Mouse (Mus musculus) cerebellum, adult 8-10 months (tissue): ENCODE measurements at regions not wholly inside any gene's neighbourhood (a gene's known extent, or its start where the extent isn't known, plus 50 kb on each side); places are given as distances from the start of the nearest gene placed in this dataset.
"Not testable (repeated sequence)": the region's sequence is repeated elsewhere in the genome, so short reads cannot be mapped to it uniquely, and the experiment has no call there.

ENCODE experiments used
- DNase-seq: peaks from one replicate; pipeline ENCODE4 v3.0.0; 2022

GRCm38 (mm10) chr13:13888847-13889246 is 65.4 kb upstream of the B3galnt2 start:
- not testable (repeated sequence) for DNase-seq

DNA sequence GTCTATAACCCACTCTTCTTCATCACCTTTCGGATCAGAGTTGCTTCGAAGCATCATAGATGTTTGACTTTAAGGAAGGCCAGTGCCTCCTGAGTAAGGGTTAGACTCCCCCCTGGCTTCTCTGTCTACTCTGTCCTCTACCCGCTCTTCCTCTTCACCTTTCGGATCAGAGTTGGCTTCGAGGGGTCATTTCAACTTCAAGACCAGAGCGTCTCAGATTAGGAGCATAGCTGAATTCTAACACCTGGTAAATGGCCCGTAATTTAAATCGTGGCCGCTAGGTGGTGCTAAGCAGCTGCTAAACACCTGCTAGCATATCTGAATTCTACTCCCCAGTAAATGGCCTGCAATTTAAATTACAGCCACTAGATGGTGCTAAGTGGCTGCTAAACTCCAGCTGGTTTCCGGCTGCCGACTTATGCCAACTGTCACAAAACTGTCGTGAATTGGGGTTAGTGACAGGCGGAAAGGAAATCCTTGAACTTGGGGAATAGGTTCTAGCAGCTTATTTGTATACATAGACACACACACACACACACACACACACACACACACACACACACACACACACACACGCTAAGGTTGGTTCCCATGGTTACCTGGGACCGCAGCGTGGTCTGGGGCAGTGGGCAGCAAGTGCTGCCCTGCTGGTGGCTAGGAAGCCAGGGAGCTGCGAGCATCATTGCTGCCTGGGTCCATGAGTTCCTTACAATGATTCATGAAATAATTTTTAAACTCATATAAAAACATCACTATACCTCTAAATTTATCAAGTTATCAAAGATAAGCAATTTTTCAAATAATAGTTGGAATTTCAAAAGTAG is 64.8 kb upstream of the B3galnt2 start:
- peak; percentile 97 for DNase-seq

DNA sequence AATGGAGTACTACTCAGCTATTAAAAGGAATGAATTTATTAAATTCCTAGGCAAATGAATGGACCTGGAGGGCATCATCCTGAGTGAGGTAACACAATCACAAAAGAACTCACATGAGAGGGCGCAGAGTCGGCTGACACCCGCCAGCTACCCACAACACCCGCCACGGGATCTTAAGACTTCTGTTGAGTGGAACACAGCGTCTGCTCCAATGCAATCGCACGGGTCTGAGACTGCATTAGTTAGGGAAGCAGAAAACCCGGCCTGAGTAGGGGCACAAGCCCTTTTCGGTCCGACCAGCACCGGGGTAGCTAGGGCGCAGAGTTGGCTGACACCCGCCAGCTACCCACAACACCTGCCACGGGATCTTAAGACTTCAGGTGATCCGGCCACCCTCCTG is 52.1 kb upstream of the B3galnt2 start:
- not testable (repeated sequence) for DNase-seq
